Mouse (Mus musculus) MEL (cell line): ENCODE measurements around the gene Asna1.

Source experiments
- CTCF ChIP-seq, 3 experiments: IDR thresholded peaks in 2 of 3; conservative IDR thresholded peaks in 1 of 3; 2 replicates each; pipeline ENCODE4 v1.5.1; 2011 to 2012; ENCODE audit warnings: low read length in 3 of 3, low read depth in 2 of 3, mild to moderate bottlenecking in 2 of 3, improper control_type of control experiment in 1 of 3, inconsistent platforms in 1 of 3, mixed read lengths in 1 of 3, moderate library complexity in 1 of 3; ENCODE audit not compliant: control insufficient read depth in 1 of 3, insufficient read depth in 1 of 3, poor library complexity in 1 of 3, severe bottlenecking in 1 of 3
- E2F4 ChIP-seq: IDR thresholded peaks from 2 replicates; pipeline ENCODE4 v1.6.1; 2011; ENCODE audit warnings: low read depth, low read length, improper control_type of control experiment, borderline replicate concordance
- ETS1 ChIP-seq: IDR thresholded peaks from 2 replicates; pipeline ENCODE4 v1.6.1; 2012; ENCODE audit warnings: low read depth, mild to moderate bottlenecking, inconsistent platforms, low read length, improper control_type of control experiment, moderate library complexity
- GABPA ChIP-seq: IDR thresholded peaks from 2 replicates; pipeline ENCODE4 v1.6.1; 2012; ENCODE audit warnings: low read depth, mild to moderate bottlenecking, inconsistent platforms, low read length, improper control_type of control experiment, moderate library complexity
- HCFC1 ChIP-seq: IDR thresholded peaks from 2 replicates; pipeline ENCODE4 v1.6.1; 2012; ENCODE audit warnings: low read depth, mild to moderate bottlenecking, inconsistent platforms, low read length, improper control_type of control experiment, moderate library complexity
- JUND ChIP-seq: IDR thresholded peaks from 2 replicates; pipeline ENCODE4 v1.6.1; 2011; ENCODE audit warnings: low read depth, mild to moderate bottlenecking, improper control_type of control experiment, low read length
- MEF2A ChIP-seq: IDR thresholded peaks from 2 replicates; pipeline ENCODE4 v1.6.1; 2014; ENCODE audit warnings: low read depth, mild to moderate bottlenecking, inconsistent platforms, low read length, improper control_type of control experiment; ENCODE audit not compliant: poor library complexity, insufficient replicate concordance, severe bottlenecking; ENCODE audit errors: extremely low read depth
- POLR2A ChIP-seq, 2 experiments: IDR thresholded peaks; 2 replicates each; pipeline ENCODE4 v1.6.1; 2011 to 2012; ENCODE audit warnings: low read length in 2 of 2, mild to moderate bottlenecking in 2 of 2, control low read depth in 1 of 2, improper control_type of control experiment in 1 of 2, low read depth in 1 of 2, moderate library complexity in 1 of 2; ENCODE audit not compliant: control insufficient read depth in 1 of 2, insufficient read depth in 1 of 2, poor library complexity in 1 of 2
- POLR2AphosphoS2 ChIP-seq: IDR thresholded peaks from 2 replicates; pipeline ENCODE4 v1.6.1; 2011; ENCODE audit warnings: low read length, improper control_type of control experiment
- POLR2AphosphoS5 ChIP-seq: IDR thresholded peaks from 2 replicates; pipeline ENCODE4 v1.6.1; 2012; ENCODE audit warnings: low read depth, borderline replicate concordance, mild to moderate bottlenecking, inconsistent platforms, low read length, moderate library complexity, mixed read lengths
- USF1 ChIP-seq: IDR thresholded peaks from 2 replicates; pipeline ENCODE4 v1.6.1; 2014; ENCODE audit warnings: low read depth, mild to moderate bottlenecking, inconsistent platforms, low read length, improper control_type of control experiment, moderate library complexity
- USF2 ChIP-seq, 2 experiments: IDR thresholded peaks; 2 replicates each; pipeline ENCODE4 v1.6.1; 2011 to 2012; ENCODE audit warnings: improper control_type of control experiment in 2 of 2, low read length in 2 of 2, borderline replicate concordance in 1 of 2, inconsistent platforms in 1 of 2, low read depth in 1 of 2, mild to moderate bottlenecking in 1 of 2; ENCODE audit not compliant: insufficient read depth in 1 of 2
- ZKSCAN1 ChIP-seq: IDR thresholded peaks from 2 replicates; pipeline ENCODE4 v1.6.1; 2012; ENCODE audit warnings: low read depth, mild to moderate bottlenecking, inconsistent platforms, low read length, improper control_type of control experiment, moderate library complexity

- TF ChIP-seq CTCF (IDR thresholded peaks at IDR 0.05 in 2 of 3, conservative IDR thresholded peaks at IDR 0.05 in 1 of 3; ENCODE audit: control insufficient read depth in 1 of 3, insufficient read depth in 1 of 3, low read depth in 2 of 3, low read length in 3 of 3, poor library complexity in 1 of 3, severe bottlenecking in 1 of 3) (no peak), POLR2AphosphoS2 (no peak), POLR2A (IDR thresholded peaks at IDR 0.05; ENCODE audit: control insufficient read depth in 1 of 2, insufficient read depth in 1 of 2, low read depth in 1 of 2, low read length in 2 of 2, poor library complexity in 1 of 2) (0 out of 4 replicates have a peak, but pooled peaks of 1 of the 2 experiments have one; percentile 3), JUND (no peak), ETS1 (no peak), GABPA (no peak), MEF2A (no peak), ZKSCAN1 (no peak), USF2 (IDR thresholded peaks at IDR 0.05; ENCODE audit: borderline replicate concordance in 1 of 2, insufficient read depth in 1 of 2, low read depth in 1 of 2, low read length in 2 of 2) (no peak), HCFC1 (no peak), E2F4 (no peak), USF1 (no peak), POLR2AphosphoS5 (no peak)
Observed at GRCm38 (mm10) chr8:85037366-85037680, 12.2 kb upstream of the Asna1 start.
